In genomic region chr6:99932405-99932804, GRCm38 (mm10) we compare ENCODE assay signal across 20 mouse cellular contexts.
DNase-seq lines count a peak whose midpoint lies in the region; ATAC-seq and TF ChIP-seq lines count a peak whose summit lies in the region.
"Had no signal": no experiment of that assay in that cellular context is flagged by ENCODE, and none has a peak within 500 bp of the region (broad histone marks: within the 10 kb centered on the region; RNA-seq: fewer than 3 reads in every experiment).

No protein-coding gene starts in this region.

- H3K36me3 ChIP-seq in heart, postnatal 0 days (replicated peaks; ENCODE audit: control insufficient read depth, insufficient read depth, low read length) = no peaks in the 10 kb centered on the region
- no peaks in the 10 kb centered on the region for H3K36me3 ChIP-seq in heart, adult 2 months (ENCODE audit: control insufficient read depth, insufficient read depth, low read length)
- H3K36me3 ChIP-seq in CH12.LX (replicated peaks in 1 of 2; ENCODE audit: control insufficient read depth in 1 of 2, insufficient read depth in 1 of 2, low read length in 1 of 2) = no peaks in the 10 kb centered on the region
- H3K36me3 ChIP-seq: embryonic facial prominence, embryonic 15.5 days; forebrain, embryonic 10.5 days; forebrain, embryonic 15.5 days; hindbrain, embryonic 15.5 days had no signal

- no peak for ATAC-seq in heart, postnatal 0 days (ENCODE audit: insufficient read depth, low read depth)
- no peak for ATAC-seq in megakaryocyte-erythroid progenitor cell, adult 5-6 weeks (replicated peaks; ENCODE audit: low FRiP score, low TSS enrichment, poor library complexity, severe bottlenecking)
- ATAC-seq: forebrain, embryonic 15.5 days had no signal

- intact Hi-C loops in heart, adult 2 months (cut with DNase I) = no loop called here

- H3K79me2 ChIP-seq in heart, adult 2 months (replicated peaks; ENCODE audit: control insufficient read depth, insufficient read depth, low read length) = no peaks in the 10 kb centered on the region
- no peaks in the 10 kb centered on the region for H3K79me2 ChIP-seq in CH12.LX (replicated peaks; ENCODE audit: control insufficient read depth, extremely low read depth, insufficient read depth, poor library complexity, severe bottlenecking)

- H3K9me3 ChIP-seq in heart, postnatal 0 days (replicated peaks; ENCODE audit: control insufficient read depth, low read length) = no peaks in the 10 kb centered on the region
- H3K9me3 ChIP-seq in CH12.LX (replicated peaks; ENCODE audit: low read length) = no peaks in the 10 kb centered on the region
- H3K9me3 ChIP-seq: embryonic facial prominence, embryonic 15.5 days; forebrain, embryonic 10.5 days; forebrain, embryonic 15.5 days; hindbrain, embryonic 15.5 days had no signal

- DNase-seq in adrenal gland, postnatal 14 days = peak; percentile 26
- DNase-seq in adrenal gland, adult 18-20 months (ENCODE audit: low spot score in 2 of 2) = no peak
- no peak for DNase-seq in heart, postnatal 0 days (ENCODE audit: low spot score)
- no peak for DNase-seq in heart, adult 2 months
- no peak for DNase-seq in CH12.LX (ENCODE audit: extremely low read depth)
- peak; percentile 19 for DNase-seq in brain, adult 2 months (ENCODE audit: low read depth, low spot score)
- no peak for DNase-seq in left cerebral cortex, adult 8-10 months (ENCODE audit: low spot score in 2 of 2)
- DNase-seq: cerebellum, adult 11 months; cerebellum, adult 8-10 months; cerebellum, postnatal 14 days; embryo, embryonic 11 days; gastrocnemius, postnatal 14 days; heart, postnatal 36 days; kidney, adult 18-20 months had no signal

- TF ChIP-seq CTCF in heart, postnatal 0 days (IDR thresholded peaks at IDR 0.05; ENCODE audit: low read depth) = no peak
- no peak for TF ChIP-seq CTCF in heart, adult 2 months (IDR thresholded peaks at IDR 0.05)
- no peak for TF ChIP-seq CTCF in CH12.LX (conservative IDR thresholded peaks at IDR 0.05 in 1 of 2, IDR thresholded peaks at IDR 0.05 in 1 of 2; ENCODE audit: low read depth in 2 of 2, low read length in 2 of 2)

- H3K4me3 ChIP-seq in heart, postnatal 0 days (ENCODE audit: low read depth, low read length) = no peak overlapping the region
- H3K4me3 ChIP-seq in heart, adult 2 months = no peak overlapping the region
- H3K4me3 ChIP-seq in CH12.LX (replicated peaks in 1 of 3; ENCODE audit: low read depth in 2 of 3, low read length in 2 of 3, poor library complexity in 1 of 3) = peak overlapping the region in 1 of 3 experiments; percentile 37
- H3K4me3 ChIP-seq: embryonic facial prominence, embryonic 15.5 days; erythroblast, embryonic 14.5 days; forebrain, embryonic 10.5 days; forebrain, embryonic 15.5 days; hindbrain, embryonic 15.5 days had no signal

- no peak for TF ChIP-seq POLR2A in heart, adult 2 months (IDR thresholded peaks at IDR 0.05; ENCODE audit: insufficient read depth, low read depth, low read length)
- TF ChIP-seq POLR2A in CH12.LX (IDR thresholded peaks at IDR 0.05; ENCODE audit: low read depth, low read length) = no peak

- TF ChIP-seq EP300 in heart, postnatal 0 days (IDR thresholded peaks at IDR 0.05; ENCODE audit: low read depth) = no peak
- no peak for TF ChIP-seq EP300 in heart, adult 2 months (IDR thresholded peaks at IDR 0.05; ENCODE audit: insufficient read depth, low read depth, low read length)
- no peak for TF ChIP-seq EP300 in CH12.LX (IDR thresholded peaks at IDR 0.05; ENCODE audit: low read length)

- dilution Hi-C loops in CH12.LX (cut with MboI; ENCODE audit: extremely low pct_ligation_motif_present, extremely low pct_unique_long_range_greater_than_20kb, low sequenced_read_pairs) = no loop called here

- in situ Hi-C loops in CH12.LX (cut with MboI; ENCODE audit: low pct_ligation_motif_present, low pct_unique_long_range_greater_than_20kb, low sequenced_read_pairs) = no loop called here

- peaks cover 53% of the 10 kb centered on the region for H3K4me1 ChIP-seq in heart, postnatal 0 days (ENCODE audit: control insufficient read depth, insufficient read depth)
- no peaks in the 10 kb centered on the region; the same call in 1 of the 2 replicates for H3K4me1 ChIP-seq in heart, adult 2 months (ENCODE audit: control insufficient read depth, insufficient read depth, low read length)
- peaks cover 14 to 45% of the 10 kb centered on the region in 2 experiments for H3K4me1 ChIP-seq in CH12.LX (ENCODE audit: control insufficient read depth in 1 of 2, insufficient read depth in 2 of 2)
- H3K4me1 ChIP-seq: forebrain, embryonic 10.5 days had no signal

- WGBS in heart, postnatal 0 days = 50% methylated on average over 6 of the region's 6 CpGs
- WGBS in heart, adult 2 months = 57% methylated on average over 6 of the region's 6 CpGs

- H3K27me3 ChIP-seq in heart, postnatal 0 days (ENCODE audit: control insufficient read depth, insufficient read depth, low read length) = no peaks in the 10 kb centered on the region
- no peaks in the 10 kb centered on the region for H3K27me3 ChIP-seq in heart, adult 2 months (ENCODE audit: control insufficient read depth, insufficient read depth, low read length)
- no peaks in the 10 kb centered on the region for H3K27me3 ChIP-seq in CH12.LX (replicated peaks)
- H3K27me3 ChIP-seq: embryonic facial prominence, embryonic 15.5 days; forebrain, embryonic 15.5 days; hindbrain, embryonic 15.5 days had no signal

- 0 out of 2 replicates have a peak overlapping the region, but pooled peaks have one; percentile 28 for H3K27ac ChIP-seq in heart, postnatal 0 days (ENCODE audit: low read depth)
- H3K27ac ChIP-seq in heart, adult 2 months = no peak overlapping the region
- no peak overlapping the region for H3K27ac ChIP-seq in CH12.LX (ENCODE audit: insufficient read depth, low read depth)
- H3K27ac ChIP-seq: embryonic facial prominence, embryonic 15.5 days; forebrain, embryonic 10.5 days; forebrain, embryonic 15.5 days; hindbrain, embryonic 15.5 days had no signal

- TF ChIP-seq RAD21 in CH12.LX (IDR thresholded peaks at IDR 0.05; ENCODE audit: low read depth, low read length) = no peak

- H3K9ac ChIP-seq in heart, postnatal 0 days (replicated peaks; ENCODE audit: low read depth, low read length) = no peak overlapping the region
- H3K9ac ChIP-seq in heart, adult 2 months (ENCODE audit: low read depth, low read length) = no peak overlapping the region
- H3K9ac ChIP-seq in CH12.LX (ENCODE audit: insufficient read depth, low read depth) = no peak overlapping the region
- H3K9ac ChIP-seq: embryonic facial prominence, embryonic 15.5 days; forebrain, embryonic 15.5 days; hindbrain, embryonic 15.5 days had no signal

- H3K4me2 ChIP-seq in heart, postnatal 0 days (ENCODE audit: low read depth, low read length) = no peak overlapping the region
- no peak overlapping the region for H3K4me2 ChIP-seq in CH12.LX (ENCODE audit: insufficient read depth, low read depth, poor library complexity, severe bottlenecking)
- H3K4me2 ChIP-seq: embryonic facial prominence, embryonic 15.5 days; forebrain, embryonic 15.5 days; hindbrain, embryonic 15.5 days had no signal

TF ChIP-seq in CH12.LX, 34 proteins besides CTCF, POLR2A, EP300 and RAD21:
- TF ChIP-seq BHLHE40 (IDR thresholded peaks at IDR 0.05; ENCODE audit: low read depth, low read length) (peak; percentile 49; the same call in 1 of the 2 replicates), SIN3A (IDR thresholded peaks at IDR 0.05; ENCODE audit: low read length) (no peak)

Comparison
In these comparisons a context has a peak if more than half of its experiments do, and no peak if none do; other contexts are left out.
1. DNase-seq: peak in adrenal gland, postnatal 14 days (single experiment) and brain, adult 2 months (single experiment); none in adrenal gland, adult 18-20 months (0 of 2), heart, postnatal 0 days (single experiment), heart, adult 2 months (0 of 2), CH12.LX (single experiment) and left cerebral cortex, adult 8-10 months (0 of 2).